In genomic region chr10:60260557-60261294, GRCm38 (mm10) we compare ENCODE assay signal across 19 mouse cellular contexts. TPM values are rescaled to one million over a fixed set of nuclear protein-coding genes. Genes with fewer than 3 reads are reported as not detected.
A peak's percentile ranks its signal among the peaks of the same experiment; 100 is the strongest.
DNase-seq lines count a peak whose midpoint lies in the region; ATAC-seq and TF ChIP-seq lines count a peak whose summit lies in the region.
"Had no signal": no experiment of that assay in that cellular context is flagged by ENCODE, and none has a peak within 500 bp of the region (broad histone marks: within the 10 kb centered on the region; RNA-seq: fewer than 3 reads in every experiment).

No protein-coding gene starts in this region.

- TF ChIP-seq CTCF in lung, adult 2 months (IDR thresholded peaks at IDR 0.05; ENCODE audit: insufficient read depth, low read length), result no peak
- no peak for TF ChIP-seq CTCF in bone marrow, adult 2 months (IDR thresholded peaks at IDR 0.05; ENCODE audit: control insufficient read depth, insufficient read depth, low read length)
- TF ChIP-seq CTCF in hindbrain, postnatal 0 days (IDR thresholded peaks at IDR 0.05; ENCODE audit: low read depth), result no peak

- no peak for TF ChIP-seq POLR2A in lung, adult 2 months (IDR thresholded peaks at IDR 0.05; ENCODE audit: borderline replicate concordance, extremely low read depth, low read depth, low read length)
- no peak for TF ChIP-seq POLR2A in bone marrow, adult 2 months (IDR thresholded peaks at IDR 0.05; ENCODE audit: borderline replicate concordance, control insufficient read depth, low read depth, low read length)

- H3K4me2 ChIP-seq in hindbrain, postnatal 0 days (ENCODE audit: low read depth, low read length), result no peak overlapping the region
- H3K4me2 ChIP-seq: intestine, embryonic 15.5 days; kidney, embryonic 15.5 days; stomach, embryonic 15.5 days had no signal

- no peaks in the 10 kb centered on the region for H3K27me3 ChIP-seq in hindbrain, postnatal 0 days (ENCODE audit: insufficient read depth, low read length)
- H3K27me3 ChIP-seq: intestine, embryonic 15.5 days; kidney, embryonic 15.5 days; stomach, embryonic 15.5 days had no signal

- H3K36me3 ChIP-seq in hindbrain, postnatal 0 days (ENCODE audit: insufficient read depth, low read length), result no peaks in the 10 kb centered on the region
- H3K36me3 ChIP-seq: forebrain, embryonic 10.5 days; intestine, embryonic 15.5 days; kidney, embryonic 15.5 days; stomach, embryonic 15.5 days had no signal

- DNase-seq in lung, adult 18-20 months, result peak; percentile 47 to 57
- no peak for DNase-seq in lung, adult 2 months
- DNase-seq in left cerebral cortex, adult 11 months (ENCODE audit: low spot score), result no peak
- DNase-seq in hindbrain, postnatal 0 days (ENCODE audit: low spot score), result no peak
- no peak for DNase-seq in left cerebral cortex, adult 8-10 months (ENCODE audit: low spot score in 2 of 2)
- DNase-seq: adrenal gland, postnatal 25 days; cerebellum, adult 11 months; gastrocnemius, postnatal 25 days; right cerebral cortex, postnatal 25 days; thymus, postnatal 36 days had no signal

- WGBS in lung, adult 2 months, result 78% methylated on average over 5 of the region's 5 CpGs
- 24% methylated on average over 5 of the region's 5 CpGs for WGBS in bone marrow, adult 2 months
- 87% methylated on average over 5 of the region's 5 CpGs for WGBS in hindbrain, postnatal 0 days

- H3K27ac ChIP-seq in bone marrow, adult 2 months (ENCODE audit: control insufficient read depth, insufficient read depth, low read depth, low read length, poor library complexity), result peak overlapping the region; percentile 85
- no peak overlapping the region for H3K27ac ChIP-seq in hindbrain, postnatal 0 days
- H3K27ac ChIP-seq: kidney, embryonic 15.5 days; liver, embryonic 14.5 days; stomach, embryonic 15.5 days had no signal

- peak; percentile 47 to 56 for ATAC-seq in hematopoietic stem cell, adult 5-6 weeks (replicated peaks in 1 of 2; ENCODE audit: insufficient read depth in 1 of 2, low FRiP score in 2 of 2, low TSS enrichment in 1 of 2, low read depth in 1 of 2, poor library complexity in 2 of 2, severe bottlenecking in 2 of 2)
- ATAC-seq in monocyte, adult 5-6 weeks (replicated peaks; ENCODE audit: insufficient number of reproducible peaks, low FRiP score, low TSS enrichment, poor library complexity, severe bottlenecking), result peak; percentile 81
- no peak for ATAC-seq in hindbrain, postnatal 0 days
- ATAC-seq: CD4-positive, CD25-positive, alpha-beta regulatory T cell, adult 4 months; intestine, embryonic 15.5 days had no signal

- no peak overlapping the region for H3K4me3 ChIP-seq in lung, adult 2 months (replicated peaks; ENCODE audit: extremely low read depth, low read depth, low read length)
- H3K4me3 ChIP-seq in bone marrow, adult 2 months (replicated peaks; ENCODE audit: control insufficient read depth, low read depth, low read length), result no peak overlapping the region
- H3K4me3 ChIP-seq in hindbrain, postnatal 0 days (ENCODE audit: low read length), result no peak overlapping the region
- H3K4me3 ChIP-seq: forebrain, embryonic 10.5 days; intestine, embryonic 15.5 days; kidney, embryonic 15.5 days; stomach, embryonic 15.5 days had no signal

- H3K9ac ChIP-seq in hindbrain, postnatal 0 days (replicated peaks; ENCODE audit: low read length), result no peak overlapping the region
- H3K9ac ChIP-seq: intestine, embryonic 15.5 days; kidney, embryonic 15.5 days; liver, embryonic 14.5 days; stomach, embryonic 15.5 days had no signal

- H3K9me3 ChIP-seq in hindbrain, postnatal 0 days (ENCODE audit: low read length), result no peaks in the 10 kb centered on the region
- H3K9me3 ChIP-seq: forebrain, embryonic 10.5 days; intestine, embryonic 15.5 days; kidney, embryonic 15.5 days; stomach, embryonic 15.5 days had no signal

- H3K4me1 ChIP-seq in lung, adult 2 months (ENCODE audit: control insufficient read depth, insufficient read depth, low read length), result peaks cover 5% of the 10 kb centered on the region
- peaks cover 13% of the 10 kb centered on the region for H3K4me1 ChIP-seq in bone marrow, adult 2 months (ENCODE audit: control insufficient read depth, insufficient read depth, low read length)
- H3K4me1 ChIP-seq in hindbrain, postnatal 0 days (ENCODE audit: insufficient read depth, low read length), result no peaks in the 10 kb centered on the region; the same call in 1 of the 2 replicates

RNA-seq across cellular contexts. Expression of gene Psap, which starts 16.7 kb away (rescaled TPM):
- 993 and 1,289 TPM in 2 replicates for polyA plus RNA-seq in lung, adult 2 months (2012; rRNA removed)
- polyA plus RNA-seq in bone marrow, adult 2 months (2011; ENCODE audit: insufficient read depth, insufficient read length, low replicate concordance, missing spikeins), result 271 and 453 TPM in 2 replicates
- 223 and 263 TPM in 2 replicates for total RNA-seq in hematopoietic stem cell, adult 5-6 weeks (2017)
- 1,204 to 1,488 TPM (median 1,482 TPM) in 3 replicates for total RNA-seq in monocyte, adult 5-6 weeks (2017)
- total RNA-seq in hindbrain, postnatal 0 days (2014; rRNA removed), result 768 and 845 TPM in 2 replicates
- 277 and 281 TPM in 2 replicates for polyA plus RNA-seq in hindbrain, postnatal 0 days (2015; fragmentation: Nextera tagmentation; extraction: Ambion mirVana)
- 1,000 to 10,000 TPM; 1,605 to 1,722 (median 1,654) TPM for total RNA-seq in left cerebral cortex, adult 8-10 months (2022)

RNA-seq across cellular contexts. Expression of gene Chst3, which starts 41.7 kb away (rescaled TPM):
- 21.7 and 23.9 TPM in 2 replicates for polyA plus RNA-seq in lung, adult 2 months (2012; rRNA removed)
- 11.9 and 16.5 TPM in 2 replicates for polyA plus RNA-seq in bone marrow, adult 2 months (2011; ENCODE audit: insufficient read depth, insufficient read length, low replicate concordance, missing spikeins)
- total RNA-seq in hematopoietic stem cell, adult 5-6 weeks (2017), result 0.10 and 0.31 TPM in 2 replicates
- 6.9 to 10.5 TPM (median 8.1 TPM) in 3 replicates for total RNA-seq in monocyte, adult 5-6 weeks (2017)
- total RNA-seq in hindbrain, postnatal 0 days (2014; rRNA removed), result 7.2 and 10.0 TPM in 2 replicates
- polyA plus RNA-seq in hindbrain, postnatal 0 days (2015; fragmentation: Nextera tagmentation; extraction: Ambion mirVana), result 0.89 and 0.96 TPM in 2 replicates
- 1 to 10 TPM; 1.2 to 2.0 (median 1.9) TPM for total RNA-seq in left cerebral cortex, adult 8-10 months (2022)

Comparison
In these comparisons a context has a peak if more than half of its experiments do, and no peak if none do; other contexts are left out.
1. DNase-seq: peak in lung, adult 18-20 months (2 of 2); none in lung, adult 2 months (single experiment), left cerebral cortex, adult 11 months (single experiment), hindbrain, postnatal 0 days (single experiment) and left cerebral cortex, adult 8-10 months (0 of 2).